Mouse (Mus musculus) adrenal gland, postnatal 25 days (tissue): ENCODE results near the gene Copb2. TPM values are rescaled to one million over a fixed set of nuclear protein-coding genes. Genes with fewer than 3 reads are reported as not detected.

Experiments
- total RNA-seq: library from RNA; stranded (reverse); gene quantifications from 2 replicates; pipeline ENCODE4 v1.2.3, GENCODE M21; 2021

The Copb2 gene
- total RNA-seq, 1 experiment from 2014 or later: 124 TPM

Other genes starting within 250 kb of the Copb2 start
- gene Rbp1, start 140.8 kb upstream of the Copb2 start, total RNA-seq: 2.5 and 5.2 TPM in 2 replicates
- gene Rbp2, start 77.6 kb upstream of the Copb2 start, total RNA-seq: not detected in 2 replicates
- gene Mrps22, start 37.9 kb downstream of the Copb2 start, total RNA-seq: 56.5 and 68.2 TPM in 2 replicates